Mouse (Mus musculus) fibroblast of lung, adult 2 months (primary cell): ENCODE results near the gene Hist1h2bj.
A peak's percentile ranks its signal among the peaks of the same experiment; 100 is the strongest.

Experiments
- DNase-seq: peaks from one replicate; pipeline ENCODE4 v3.0.0-alpha.2; 2011; ENCODE audit warnings: low read depth

The Hist1h2bj gene

GRCm38 (mm10) chr13:22042568-22043502 lies at the start of gene Hist1h2bj, which contains the start of gene Hist1h2ag:
Gene Hist1h2bj (plus strand): TSS chr13:22043214.
Gene Hist1h2ag (minus strand): TSS chr13:22042944.
- DNase-seq = peak; percentile 99

- DNase-seq = no peak
These were observed 48.9 kb upstream of the Hist1h2bj start for GRCm38 (mm10) chr13:21993957-21994738.

- no peak for DNase-seq
These were observed 48.1 kb upstream of the Hist1h2bj start for GRCm38 (mm10) chr13:21994896-21995295.

- DNase-seq = no peak
These were observed 47.6 kb upstream of the Hist1h2bj start for GRCm38 (mm10) chr13:21995331-21995914.

- DNase-seq = no peak
These were observed 46.7 kb upstream of the Hist1h2bj start for GRCm38 (mm10) chr13:21996101-21996839.

GRCm38 (mm10) chr13:21996840-21997185 lies 46.2 kb upstream of the Hist1h2bj start:
- no peak for DNase-seq

- DNase-seq = no peak
These were observed 45.7 kb upstream of the Hist1h2bj start for GRCm38 (mm10) chr13:21997201-21997820.

- no peak for DNase-seq
These were observed 45.2 kb upstream of the Hist1h2bj start for GRCm38 (mm10) chr13:21997821-21998220.

GRCm38 (mm10) chr13:21998412-21998811 lies 44.6 kb upstream of the Hist1h2bj start:
- no peak for DNase-seq

- DNase-seq = no peak
These were observed 43.9 kb upstream of the Hist1h2bj start for GRCm38 (mm10) chr13:21999147-21999546.

- no peak for DNase-seq
These were observed 41.7 kb upstream of the Hist1h2bj start for GRCm38 (mm10) chr13:22001346-22001745.

GRCm38 (mm10) chr13:22001823-22002222 lies 41.2 kb upstream of the Hist1h2bj start:
- DNase-seq = no peak

GRCm38 (mm10) chr13:22005605-22006333 lies 37.2 kb upstream of the Hist1h2bj start:
- no peak for DNase-seq

GRCm38 (mm10) chr13:22006334-22007120 lies 36.5 kb upstream of the Hist1h2bj start:
- DNase-seq = no peak

- DNase-seq = no peak
These were observed 35.9 kb upstream of the Hist1h2bj start for GRCm38 (mm10) chr13:22007121-22007510.

GRCm38 (mm10) chr13:22007872-22008271 lies 35.1 kb upstream of the Hist1h2bj start:
- DNase-seq = no peak

GRCm38 (mm10) chr13:22008707-22009106 lies 34.3 kb upstream of the Hist1h2bj start:
- DNase-seq = no peak

GRCm38 (mm10) chr13:22009642-22010041 lies 33.4 kb upstream of the Hist1h2bj start, which contains the start of gene Prss16:
Gene Prss16 (minus strand): TSS chr13:22009742.
- DNase-seq = no peak

GRCm38 (mm10) chr13:22013716-22014115 lies 29.3 kb upstream of the Hist1h2bj start:
- DNase-seq = no peak

- DNase-seq = no peak
These were observed 28.6 kb upstream of the Hist1h2bj start for GRCm38 (mm10) chr13:22014411-22014845.
